Mouse (Mus musculus): ENCODE data around the gene Pold4. TPM values are rescaled to one million over a fixed set of nuclear protein-coding genes. Genes with fewer than 3 reads are reported as not detected.
"Not testable (repeated sequence)": the region's sequence is repeated elsewhere in the genome, so short reads cannot be mapped to it uniquely, and the experiment has no call there.

Pold4 gene
- total RNA-seq, 4 experiments from 2014 or later, result 39.0 to 53.5 (median 52.4) TPM

- DNase-seq, result no peak
These were observed 2.1 kb upstream of the Pold4 start for GRCm38 (mm10) chr19:4229451-4230076.

- no peak for DNase-seq
These were observed 1.3 kb upstream of the Pold4 start for GRCm38 (mm10) chr19:4230415-4230814.

- DNase-seq, result no peak
These were observed 480 bp downstream of the Pold4 start for GRCm38 (mm10) chr19:4232186-4232572.

GRCm38 (mm10) chr19:4232651-4233050, 952 bp downstream of the Pold4 start:
- DNase-seq, result no peak

GRCm38 (mm10) chr19:4234548-4234947, 2.8 kb downstream of the Pold4 start:
- no peak for DNase-seq

GRCm38 (mm10) chr19:4240247-4240668, 8.6 kb downstream of the Pold4 start:
- no peak for DNase-seq

- no peak for DNase-seq
These were observed 10.7 kb downstream of the Pold4 start for GRCm38 (mm10) chr19:4242416-4242815.

- DNase-seq, result no peak
These were observed 13.1 kb downstream of the Pold4 start for GRCm38 (mm10) chr19:4244775-4245174.

GRCm38 (mm10) chr19:4247010-4247409, 15.3 kb downstream of the Pold4 start:
- DNase-seq, result no peak

- DNase-seq, result not testable (repeated sequence)
These were observed 17.0 kb downstream of the Pold4 start for GRCm38 (mm10) chr19:4248683-4249082.

- DNase-seq, result no peak
These were observed 22.5 kb downstream of the Pold4 start for GRCm38 (mm10) chr19:4254230-4254629.

- no peak for DNase-seq
These were observed 24.0 kb downstream of the Pold4 start for GRCm38 (mm10) chr19:4255583-4256162.

GRCm38 (mm10) chr19:4257216-4257896, 25.7 kb downstream of the Pold4 start:
- peak; percentile 90 for DNase-seq

GRCm38 (mm10) chr19:4257897-4258252, 26.2 kb downstream of the Pold4 start:
- DNase-seq, result no peak

- DNase-seq, result no peak
These were observed 29.5 kb downstream of the Pold4 start for GRCm38 (mm10) chr19:4261038-4261698.

- DNase-seq, result no peak
These were observed 31.1 kb downstream of the Pold4 start for GRCm38 (mm10) chr19:4262756-4263155.

- DNase-seq, result no peak
These were observed 32.0 kb downstream of the Pold4 start for GRCm38 (mm10) chr19:4263702-4264101.

- DNase-seq, result no peak
These were observed 32.6 kb downstream of the Pold4 start for GRCm38 (mm10) chr19:4264171-4264780.

GRCm38 (mm10) chr19:4265956-4266355, 34.3 kb downstream of the Pold4 start:
- DNase-seq, result no peak

- peak; percentile 78 for DNase-seq
These were observed 37.1 kb downstream of the Pold4 start, which contains the start of gene Ssh3 for GRCm38 (mm10) chr19:4268566-4269361. Gene Ssh3, minus strand, starts transcription at chr19:4269180.

GRCm38 (mm10) chr19:4270187-4270586, 38.5 kb downstream of the Pold4 start:
- DNase-seq, result peak; percentile 51

GRCm38 (mm10) chr19:4270972-4271371, 39.3 kb downstream of the Pold4 start:
- no peak for DNase-seq
